Mouse (Mus musculus) lung, postnatal 0 days (tissue): ENCODE data around the gene Gria4.

Experiments
- CTCF ChIP-seq: IDR thresholded peaks from 2 replicates; pipeline ENCODE4 v1.5.1; 2016; ENCODE audit warnings: antibody characterized with exemption, mild to moderate bottlenecking
- EP300 ChIP-seq: IDR thresholded peaks from 2 replicates; pipeline ENCODE4 v1.6.1; 2016; ENCODE audit warnings: antibody characterized with exemption, mild to moderate bottlenecking, control low read depth

DNA sequence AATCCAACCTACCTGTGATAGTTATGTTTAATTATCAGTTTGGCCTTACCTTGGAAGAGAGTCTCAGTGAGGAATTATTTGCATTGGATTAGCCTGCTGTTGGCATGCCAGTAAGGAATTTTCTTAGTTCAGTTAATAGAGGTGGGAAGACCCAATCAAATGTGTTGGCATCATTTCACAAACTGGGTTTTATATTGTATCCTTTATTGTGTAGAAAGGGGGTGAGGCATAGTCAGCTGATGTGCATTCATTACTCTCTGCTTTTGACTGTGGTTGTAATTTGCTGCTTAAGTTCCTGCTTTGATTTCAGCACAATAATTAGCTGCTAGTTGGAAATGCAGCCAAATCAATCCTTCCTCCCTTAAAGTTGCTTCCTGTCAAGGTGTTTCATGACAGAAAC lies 83.7 kb downstream of the Gria4 start:
- no peak for TF ChIP-seq CTCF
- TF ChIP-seq EP300: no peak
